Mouse (Mus musculus) lung, adult 2 months (tissue): ENCODE measurements around the gene Olfr577.

ENCODE experiments used
- CTCF ChIP-seq: fragments of 200-500 bp; IDR thresholded peaks from 2 replicates; pipeline ENCODE4 v1.5.1; 2011; ENCODE audit warnings: mild to moderate bottlenecking, low read length, control low read depth; ENCODE audit not compliant: insufficient read depth
- POLR2A ChIP-seq: fragments of 200-500 bp; IDR thresholded peaks from 2 replicates; pipeline ENCODE4 v1.6.1; 2011; ENCODE audit warnings: low read depth, mild to moderate bottlenecking, control low read depth, low read length, borderline replicate concordance; ENCODE audit errors: extremely low read depth

DNA sequence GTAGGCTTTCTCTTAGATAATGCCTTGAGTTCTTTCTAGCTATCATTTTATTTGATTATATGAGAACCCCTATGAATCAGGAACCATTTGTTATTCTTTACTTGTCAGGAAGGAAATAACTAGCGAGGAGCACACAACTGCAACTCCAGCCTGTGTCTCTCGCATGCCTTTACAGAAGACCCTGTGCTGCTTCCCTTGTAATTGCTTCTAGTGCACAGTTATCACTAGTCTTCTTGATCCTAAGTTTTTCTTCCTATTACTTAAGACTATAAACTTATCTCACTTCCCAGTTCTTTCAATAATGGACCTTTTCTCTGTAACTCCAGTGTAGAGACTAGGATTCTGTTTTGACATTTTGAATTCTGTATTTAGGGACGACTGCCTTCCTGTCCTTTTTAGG, 17.6 kb downstream of the Olfr577 start:
- TF ChIP-seq CTCF (no peak), POLR2A (no peak)
